Comparison of ENCODE assay signal across 8 mouse cellular contexts in genomic region chr2:20519447-20520098, GRCm38 (mm10).
DNase-seq lines count a peak whose midpoint lies in the region; ATAC-seq lines count a peak whose summit lies in the region.

No protein-coding gene starts in this region.

- 0 out of 2 replicates have a peak overlapping the region, but pooled peaks have one; percentile 27 for H3K27ac ChIP-seq in forebrain, embryonic 11.5 days (ENCODE audit: low read depth, low read length)
- H3K27ac ChIP-seq in limb, embryonic 10.5 days = peak overlapping the region; percentile 90
- H3K27ac ChIP-seq in midbrain, embryonic 13.5 days = no peak overlapping the region

- peak; percentile 78 for ATAC-seq in forebrain, embryonic 11.5 days (replicated peaks; ENCODE audit: low FRiP score)
- ATAC-seq in midbrain, embryonic 13.5 days = peak; percentile 83
- no peak for ATAC-seq in megakaryocyte-erythroid progenitor cell, adult 5-6 weeks (replicated peaks; ENCODE audit: low FRiP score, low TSS enrichment, poor library complexity, severe bottlenecking)

- under 1% methylated on average over 39 of the region's 39 CpGs for WGBS in forebrain, embryonic 11.5 days
- WGBS in limb, embryonic 10.5 days = under 1% methylated on average over 39 of the region's 39 CpGs
- 0% methylated on average over 39 of the region's 39 CpGs for WGBS in midbrain, embryonic 13.5 days

- H3K4me1 ChIP-seq in forebrain, embryonic 11.5 days (replicated peaks; ENCODE audit: control insufficient read depth, insufficient read depth, low read length) = peaks cover 5% of the 10 kb centered on the region; the same call in 1 of the 2 replicates
- H3K4me1 ChIP-seq in limb, embryonic 10.5 days = peaks cover 19% of the 10 kb centered on the region
- peaks cover 21% of the 10 kb centered on the region for H3K4me1 ChIP-seq in midbrain, embryonic 13.5 days (replicated peaks)

- peak; percentile 7 for DNase-seq in thymus, postnatal 4 days
- DNase-seq in thymus, postnatal 14 days = no peak
- peak; percentile 76 for DNase-seq in forebrain, embryonic 11.5 days (ENCODE audit: low spot score)
- DNase-seq in heart, postnatal 14 days = peak; percentile 68 to 77
- DNase-seq in limb, embryonic 10.5 days (ENCODE audit: low spot score) = peak; percentile 79
- peak; percentile 22 for DNase-seq in urinary bladder, postnatal 10 days (ENCODE audit: low spot score)

- no peaks in the 10 kb centered on the region for H3K9me3 ChIP-seq in forebrain, embryonic 11.5 days (ENCODE audit: control insufficient read depth, low read length)
- H3K9me3 ChIP-seq in limb, embryonic 10.5 days (replicated peaks) = no peaks in the 10 kb centered on the region
- H3K9me3 ChIP-seq in midbrain, embryonic 13.5 days = peaks cover 2% of the 10 kb centered on the region; the same call in 1 of the 2 replicates

- no peaks in the 10 kb centered on the region for H3K27me3 ChIP-seq in forebrain, embryonic 11.5 days (ENCODE audit: control insufficient read depth, insufficient read depth, low read length)
- no peaks in the 10 kb centered on the region for H3K27me3 ChIP-seq in limb, embryonic 10.5 days (ENCODE audit: low read depth, poor library complexity, severe bottlenecking)
- H3K27me3 ChIP-seq in midbrain, embryonic 13.5 days = peaks cover 26% of the 10 kb centered on the region

- peak overlapping the region; percentile 81 for H3K4me2 ChIP-seq in forebrain, embryonic 11.5 days (ENCODE audit: low read depth, low read length, severe bottlenecking)
- H3K4me2 ChIP-seq in midbrain, embryonic 13.5 days (replicated peaks) = peak overlapping the region; percentile 93

- intact Hi-C loops in heart, postnatal 14 days (cut with DNase I) = loop anchor here (2.0 to 5.0 kb wide), 2 partner anchors 95 to 143 kb away; no protein-coding TSS in a partner anchor

- H3K36me3 ChIP-seq in forebrain, embryonic 11.5 days (ENCODE audit: control insufficient read depth, insufficient read depth, low read length) = no peaks in the 10 kb centered on the region
- no peaks in the 10 kb centered on the region for H3K36me3 ChIP-seq in limb, embryonic 10.5 days
- no peaks in the 10 kb centered on the region for H3K36me3 ChIP-seq in midbrain, embryonic 13.5 days

- peak overlapping the region; percentile 51 for H3K4me3 ChIP-seq in forebrain, embryonic 11.5 days (ENCODE audit: low read depth, low read length)
- peak overlapping the region; percentile 68 for H3K4me3 ChIP-seq in limb, embryonic 10.5 days
- H3K4me3 ChIP-seq in midbrain, embryonic 13.5 days (replicated peaks) = peak overlapping the region; percentile 48

- peak overlapping the region; percentile 79 for H3K9ac ChIP-seq in forebrain, embryonic 11.5 days (ENCODE audit: low read length)
- H3K9ac ChIP-seq in midbrain, embryonic 13.5 days (replicated peaks) = peak overlapping the region; percentile 59
